Mouse (Mus musculus) myocyte (in vitro differentiated cells): ENCODE results near the gene Hspb1.

Experiments
- CEBPB ChIP-seq: IDR thresholded peaks from 2 replicates; pipeline ENCODE4 v1.6.1; 2011; ENCODE audit warnings: mild to moderate bottlenecking, moderate library complexity; ENCODE audit not compliant: poor library complexity, insufficient read depth, severe bottlenecking
- E2F4 ChIP-seq: IDR thresholded peaks from one replicate; pipeline ENCODE4 v1.6.1; 2011; ENCODE audit warnings: mild to moderate bottlenecking, control low read depth, moderate library complexity; ENCODE audit not compliant: insufficient read depth
- MAX ChIP-seq: IDR thresholded peaks from one replicate; pipeline ENCODE4 v1.6.1; 2011; ENCODE audit warnings: low read depth, mild to moderate bottlenecking, control low read depth
- MYOD1 ChIP-seq, 3 experiments: IDR thresholded peaks; one replicate each; pipeline ENCODE4 v1.6.1; 2011; ENCODE audit warnings: control low read depth in 2 of 3, low read depth in 2 of 3, mild to moderate bottlenecking in 2 of 3, moderate library complexity in 1 of 3; ENCODE audit not compliant: insufficient read length in 2 of 3, control insufficient read depth in 1 of 3
- MYOG ChIP-seq, 3 experiments: IDR thresholded peaks; one replicate each; pipeline ENCODE4 v1.6.1; 2011; ENCODE audit warnings: control low read depth in 2 of 3, low read depth in 2 of 3, mild to moderate bottlenecking in 2 of 3; ENCODE audit not compliant: insufficient read length in 2 of 3, control insufficient read depth in 1 of 3, insufficient read depth in 1 of 3
- POLR2A ChIP-seq: IDR thresholded peaks from one replicate; pipeline ENCODE4 v1.6.1; 2011; ENCODE audit warnings: low read depth, mild to moderate bottlenecking, control low read depth, moderate library complexity; ENCODE audit not compliant: insufficient read length
- POLR2AphosphoS2 ChIP-seq: IDR thresholded peaks from one replicate; pipeline ENCODE4 v1.6.1; 2011; ENCODE audit warnings: low read depth, control low read depth; ENCODE audit not compliant: insufficient read length
- TCF12 ChIP-seq: IDR thresholded peaks from one replicate; pipeline ENCODE4 v1.6.1; 2011; ENCODE audit warnings: mild to moderate bottlenecking, control low read depth; ENCODE audit not compliant: poor library complexity, insufficient read depth, severe bottlenecking
- TCF3 ChIP-seq: IDR thresholded peaks from one replicate; pipeline ENCODE4 v1.6.1; 2011; ENCODE audit warnings: low read depth, control low read depth; ENCODE audit not compliant: insufficient read length
- USF1 ChIP-seq: IDR thresholded peaks from one replicate; pipeline ENCODE4 v1.6.1; 2011; ENCODE audit warnings: low read depth, mild to moderate bottlenecking, control low read depth, moderate library complexity

GRCm38 (mm10) chr5:135935176-135935523 lies 47.4 kb downstream of the Hspb1 start:
- TF ChIP-seq POLR2A (no peak), USF1 (no peak), CEBPB (peak; percentile 92), TCF12 (no peak), POLR2AphosphoS2 (no peak), MAX (peak; percentile 22), E2F4 (no peak), TCF3 (no peak), MYOD1 (IDR thresholded peaks at IDR 0.05; ENCODE audit: control insufficient read depth in 1 of 3, insufficient read length in 2 of 3, low read depth in 2 of 3) (no peak), MYOG (IDR thresholded peaks at IDR 0.05; ENCODE audit: control insufficient read depth in 1 of 3, insufficient read depth in 1 of 3, insufficient read length in 2 of 3, low read depth in 2 of 3) (no peak)
